Mouse (Mus musculus) forebrain, embryonic 13.5 days (tissue): ENCODE results near the gene Fcrla. TPM values are rescaled to one million over a fixed set of nuclear protein-coding genes. Genes with fewer than 3 reads are reported as not detected.

Experiments used
- ATAC-seq: fragments of 200-750 bp; cut with Nextera tagmentation; 2 replicates; pipeline ENCODE4 v1.8.0; 2017
- H3K27ac ChIP-seq: fragments of 300-500 bp; sonication (generic); 2 replicates; pipeline ENCODE4 v1.5.1; 2015; ENCODE audit warnings: inconsistent platforms, mild to moderate bottlenecking, moderate library complexity
- H3K27me3 ChIP-seq: fragments of 300-500 bp; sonication (generic); 2 replicates; pipeline ENCODE4 v1.6.1; 2015; ENCODE audit warnings: mild to moderate bottlenecking, inconsistent platforms
- H3K36me3 ChIP-seq: fragments of 300-500 bp; sonication (generic); 2 replicates; pipeline ENCODE4 v1.6.1; 2015; ENCODE audit warnings: mild to moderate bottlenecking, inconsistent platforms; ENCODE audit not compliant: poor library complexity, severe bottlenecking
- H3K4me1 ChIP-seq: fragments of 300-500 bp; sonication (generic); 2 replicates; pipeline ENCODE4 v1.6.1; 2015; ENCODE audit warnings: inconsistent platforms
- H3K4me2 ChIP-seq: fragments of 300-500 bp; sonication (generic); 2 replicates; pipeline ENCODE4 v1.6.1; 2015; ENCODE audit warnings: inconsistent platforms, mild to moderate bottlenecking, moderate library complexity
- H3K4me3 ChIP-seq: fragments of 300-500 bp; sonication (generic); 2 replicates; pipeline ENCODE4 v1.5.1; 2015; ENCODE audit warnings: mild to moderate bottlenecking, inconsistent platforms
- H3K9ac ChIP-seq: fragments of 300-500 bp; sonication (generic); 2 replicates; pipeline ENCODE4 v1.6.1; 2015; ENCODE audit warnings: mild to moderate bottlenecking, inconsistent platforms
- H3K9me3 ChIP-seq: fragments of 300-500 bp; sonication (generic); replicated peaks from 2 replicates; pipeline ENCODE4 v1.6.1; 2016; ENCODE audit warnings: inconsistent platforms
- WGBS: fragments of 180-500 bp; shearing (Covaris S2); methylation state at CpG from one replicate; pipeline ENCODE4 v1.1.7; 2015; 5-methylcytosine and 5-hydroxymethylcytosine counted together
- polyA plus RNA-seq: library from polyadenylated mRNA; unstranded; fragments of >200 nt; fragmentation: Nextera tagmentation; extraction: Ambion mirVana; gene quantifications from 2 replicates; pipeline ENCODE4 v1.2.1, GENCODE M21; 2015

Fcrla gene
- polyA plus RNA-seq, 1 experiment from 2014 or later: not detected

DNA sequence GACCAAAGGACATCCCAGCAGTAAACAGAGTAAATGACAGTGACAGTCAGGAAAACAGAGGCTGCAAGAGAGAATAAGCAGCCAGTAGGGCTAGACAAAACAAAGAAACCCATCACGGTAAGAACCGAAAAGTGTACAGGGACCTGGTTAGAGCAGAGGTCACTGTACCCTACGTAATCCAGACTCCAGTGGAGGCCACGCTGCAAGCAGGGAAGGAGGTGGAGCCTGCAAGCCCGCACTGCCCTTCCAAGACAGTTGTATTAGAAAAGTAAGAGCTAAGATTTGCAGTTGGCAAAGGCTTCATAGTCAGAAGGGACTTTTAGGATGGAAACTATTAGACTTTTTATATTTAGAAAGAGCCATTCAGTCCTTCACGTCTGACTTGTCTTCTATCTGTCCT is 442 bp downstream of the Fcrla start:
- H3K36me3 ChIP-seq: no peaks in the 10 kb centered on the region
- WGBS: 68% methylated on average over 6 of the region's 6 CpGs
- no peaks in the 10 kb centered on the region for H3K4me1 ChIP-seq
- ATAC-seq: no peak
- no peaks in the 10 kb centered on the region for H3K9me3 ChIP-seq
- H3K9ac ChIP-seq: no peak overlapping the region
- H3K27ac ChIP-seq: no peak overlapping the region
- no peak overlapping the region for H3K4me2 ChIP-seq
- no peaks in the 10 kb centered on the region for H3K27me3 ChIP-seq
- no peak overlapping the region for H3K4me3 ChIP-seq

GRCm38 (mm10) chr1:170924485-170924884 is 2.9 kb downstream of the Fcrla start:
- 87% methylated on average over 6 of the region's 6 CpGs for WGBS
- H3K4me2 ChIP-seq: no peak overlapping the region

GRCm38 (mm10) chr1:170919308-170919707 is 8.1 kb downstream of the Fcrla start:
- Histone ChIP-seq H3K4me2 (no peak overlapping the region), H3K36me3 (no peaks in the 10 kb centered on the region), H3K27ac (no peak overlapping the region), H3K4me3 (no peak overlapping the region), H3K4me1 (no peaks in the 10 kb centered on the region), H3K27me3 (no peaks in the 10 kb centered on the region), H3K9ac (no peak overlapping the region), H3K9me3 (no peaks in the 10 kb centered on the region)
- ATAC-seq: no peak
- WGBS: 95% methylated on average over 8 of the region's 8 CpGs

More at GRCm38 (mm10) chr1:170924485-170924884, 2.9 kb downstream of the Fcrla start:
- Histone ChIP-seq H3K4me1 (no peaks in the 10 kb centered on the region), H3K4me3 (no peak overlapping the region), H3K9ac (no peak overlapping the region), H3K36me3 (no peaks in the 10 kb centered on the region), H3K27ac (no peak overlapping the region), H3K27me3 (no peaks in the 10 kb centered on the region), H3K9me3 (no peaks in the 10 kb centered on the region)
- ATAC-seq: no peak

GRCm38 (mm10) chr1:170915657-170916056 is 11.7 kb downstream of the Fcrla start:
- H3K9ac ChIP-seq: no peak overlapping the region
- H3K4me3 ChIP-seq: no peak overlapping the region
- 79% methylated on average over 5 of the region's 5 CpGs for WGBS
- H3K36me3 ChIP-seq: no peaks in the 10 kb centered on the region
- no peak overlapping the region for H3K4me2 ChIP-seq
- no peak overlapping the region for H3K27ac ChIP-seq
- H3K4me1 ChIP-seq: no peaks in the 10 kb centered on the region
- no peaks in the 10 kb centered on the region for H3K9me3 ChIP-seq
- no peaks in the 10 kb centered on the region for H3K27me3 ChIP-seq
- no peak for ATAC-seq

DNA sequence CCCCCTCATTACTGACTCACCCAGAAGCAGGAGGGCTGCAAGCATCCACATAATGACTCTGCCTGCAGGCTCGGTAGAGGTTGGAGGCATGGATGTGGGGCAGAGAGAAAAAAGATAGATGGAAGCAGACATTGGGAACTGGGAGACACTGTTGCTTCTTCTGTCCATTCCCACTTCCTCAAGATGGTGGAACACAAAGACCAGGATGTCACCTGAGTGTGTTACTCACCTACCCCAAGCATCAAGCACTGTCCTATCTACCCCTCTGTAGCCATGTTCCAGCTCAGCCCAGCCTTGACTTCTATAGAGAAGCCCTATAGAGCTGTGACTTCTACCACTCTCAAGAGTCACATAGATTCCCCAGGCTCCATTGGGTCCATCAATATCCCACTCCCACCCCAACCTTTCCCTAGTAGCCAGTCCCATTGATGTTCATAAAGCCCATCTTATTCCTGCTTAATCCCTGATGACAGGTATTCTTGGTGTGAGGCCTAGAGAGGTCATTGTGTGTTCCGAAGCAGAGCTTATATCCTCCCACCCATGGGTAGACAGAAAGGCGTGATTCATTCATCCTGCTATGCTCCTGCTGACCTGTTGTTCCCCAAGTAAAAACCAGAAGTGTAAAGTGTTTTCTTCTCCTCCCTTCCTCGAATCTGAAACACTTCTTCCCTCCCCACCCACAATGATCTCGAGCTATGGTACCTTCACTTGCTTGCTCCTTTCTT is 14.3 kb downstream of the Fcrla start, which contains the start of gene Fcrlb:
TSS of gene Fcrlb (minus strand) at position 51 of the 725 bp plus-strand sequence.
- Histone ChIP-seq H3K36me3 (no peaks in the 10 kb centered on the region), H3K9ac (no peak within 1 kb of the TSS), H3K27me3 (peaks cover 18% of the 10 kb centered on the region), H3K4me3 (no peak within 1 kb of the TSS), H3K4me1 (peaks cover 8% of the 10 kb centered on the region), H3K4me2 (no peak within 1 kb of the TSS), H3K9me3 (no peaks in the 10 kb centered on the region), H3K27ac (no peak within 1 kb of the TSS)
- no peak for ATAC-seq
- WGBS: 56% methylated on average over 5 of the region's 5 CpGs

DNA sequence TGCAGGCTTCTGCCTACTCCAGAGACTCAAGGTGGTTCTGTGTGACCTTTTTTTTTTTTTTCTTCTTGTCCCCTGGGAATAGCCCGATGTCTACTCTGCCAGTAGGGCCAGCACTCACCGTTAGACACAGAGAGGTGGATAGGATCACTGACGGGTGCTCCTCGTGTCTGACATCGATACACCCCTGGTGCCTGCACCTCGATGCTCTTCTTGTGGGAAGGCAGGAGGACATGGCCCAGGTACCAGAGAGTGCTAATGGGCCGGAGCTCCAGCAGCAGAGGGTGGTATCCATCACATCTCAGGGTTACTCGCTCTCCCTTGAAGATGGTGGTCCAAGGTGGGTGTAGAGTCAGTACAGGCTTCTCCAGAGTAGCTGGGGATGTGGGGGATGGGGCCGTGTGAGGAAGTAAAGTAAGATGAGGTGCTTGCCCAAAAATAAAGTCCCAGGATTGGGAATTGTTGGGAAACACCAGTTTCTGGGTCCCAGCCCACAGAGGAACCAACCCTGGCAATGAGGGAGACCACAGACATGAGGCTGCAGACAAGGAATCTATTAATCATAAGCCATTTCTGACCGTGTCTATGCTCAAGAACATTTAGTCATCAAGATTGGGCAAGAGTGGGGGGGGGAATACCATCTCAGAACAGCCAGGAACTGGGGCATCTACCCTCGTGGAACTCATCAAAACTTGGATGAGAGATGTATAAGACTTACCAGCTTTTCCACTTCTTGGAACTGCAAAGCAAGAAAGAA is 15.3 kb downstream of the Fcrla start:
- 85% methylated on average over 11 of the region's 11 CpGs for WGBS
- Histone ChIP-seq H3K9ac (no peak overlapping the region), H3K27me3 (peaks cover 28% of the 10 kb centered on the region), H3K36me3 (no peaks in the 10 kb centered on the region), H3K27ac (no peak overlapping the region), H3K9me3 (no peaks in the 10 kb centered on the region), H3K4me2 (no peak overlapping the region), H3K4me3 (no peak overlapping the region), H3K4me1 (peaks cover 17% of the 10 kb centered on the region)
- no peak for ATAC-seq

- H3K27me3 ChIP-seq: peaks cover 52% of the 10 kb centered on the region
- no peaks in the 10 kb centered on the region for H3K36me3 ChIP-seq
- H3K4me2 ChIP-seq: peak overlapping the region; percentile 96
- no peak overlapping the region for H3K27ac ChIP-seq
- peak overlapping the region; percentile 68 for H3K9ac ChIP-seq
- WGBS: 2% methylated on average over 21 of the region's 21 CpGs
- H3K4me3 ChIP-seq: peak overlapping the region; percentile 59
- H3K9me3 ChIP-seq: no peaks in the 10 kb centered on the region
- ATAC-seq: peak; percentile 68
- H3K4me1 ChIP-seq: peaks cover 17% of the 10 kb centered on the region
Measured at GRCm38 (mm10) chr1:170908341-170908740, 19.0 kb downstream of the Fcrla start.

- Histone ChIP-seq H3K36me3 (no peaks in the 10 kb centered on the region), H3K27ac (no peak overlapping the region), H3K27me3 (peaks cover 52% of the 10 kb centered on the region), H3K9ac (peak overlapping the region; percentile 68), H3K4me2 (peak overlapping the region; percentile 96), H3K4me3 (peak overlapping the region; percentile 59), H3K4me1 (peaks cover 17% of the 10 kb centered on the region), H3K9me3 (no peaks in the 10 kb centered on the region)
- peak; percentile 86 for ATAC-seq
- WGBS: under 1% methylated on average over 71 of the region's 71 CpGs
Measured at GRCm38 (mm10) chr1:170907456-170908191, 19.8 kb downstream of the Fcrla start.

GRCm38 (mm10) chr1:170907111-170907455 is 20.3 kb downstream of the Fcrla start:
- H3K36me3 ChIP-seq: no peaks in the 10 kb centered on the region
- H3K27ac ChIP-seq: no peak overlapping the region
- ATAC-seq: no peak
- 23% methylated on average over 11 of the region's 11 CpGs for WGBS
- H3K9ac ChIP-seq: peak overlapping the region; percentile 68
- H3K4me3 ChIP-seq: peak overlapping the region; percentile 59
- H3K4me1 ChIP-seq: peaks cover 17% of the 10 kb centered on the region
- H3K9me3 ChIP-seq: no peaks in the 10 kb centered on the region
- peak overlapping the region; percentile 96 for H3K4me2 ChIP-seq
- peaks cover 52% of the 10 kb centered on the region for H3K27me3 ChIP-seq

- Histone ChIP-seq H3K9ac (no peak overlapping the region), H3K4me3 (no peak overlapping the region), H3K4me1 (peaks cover 14% of the 10 kb centered on the region), H3K4me2 (no peak overlapping the region), H3K9me3 (no peaks in the 10 kb centered on the region), H3K27me3 (peaks cover 40% of the 10 kb centered on the region), H3K27ac (no peak overlapping the region), H3K36me3 (no peaks in the 10 kb centered on the region)
- 78% methylated on average over 5 of the region's 5 CpGs for WGBS
- no peak for ATAC-seq
Measured at GRCm38 (mm10) chr1:170903485-170903884, 23.9 kb downstream of the Fcrla start.

DNA sequence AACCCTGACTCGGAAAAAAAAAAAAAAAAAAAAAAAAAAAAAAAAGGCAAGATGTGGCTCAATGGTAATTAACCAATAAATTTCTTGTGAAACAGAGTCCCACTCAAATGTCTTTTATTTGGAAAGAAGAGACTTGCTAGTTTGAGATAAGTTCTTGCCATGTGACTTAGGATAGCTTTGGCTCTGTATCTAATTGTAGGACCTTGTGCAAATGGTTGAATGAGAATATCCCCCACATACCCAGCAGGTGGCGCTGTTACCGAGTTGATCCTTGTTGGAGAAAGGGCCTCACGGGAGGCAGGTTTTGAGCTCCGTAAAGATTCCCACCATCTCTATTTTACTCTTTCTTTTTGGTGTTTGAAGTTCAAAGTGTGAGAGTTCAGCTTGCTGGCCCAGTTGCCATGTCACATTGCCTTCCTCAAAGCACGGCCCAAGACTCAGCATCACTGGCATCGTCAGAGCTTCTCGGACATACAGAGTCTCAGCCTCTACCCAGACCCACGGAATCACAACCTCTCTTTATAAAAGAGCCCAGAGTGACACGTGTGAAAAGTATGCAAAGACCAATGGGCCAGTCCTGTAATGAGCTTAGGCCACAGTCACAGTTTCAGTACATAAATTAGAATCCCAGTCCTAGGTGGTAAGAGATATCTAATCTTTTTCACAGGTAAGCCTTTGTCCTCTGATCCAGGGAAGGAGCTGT is 25.7 kb downstream of the Fcrla start:
- Histone ChIP-seq H3K27ac (no peak overlapping the region), H3K9me3 (no peaks in the 10 kb centered on the region), H3K27me3 (peaks cover 22% of the 10 kb centered on the region), H3K36me3 (no peaks in the 10 kb centered on the region), H3K4me2 (peak overlapping the region; percentile 30; the same call in 1 of the 2 replicates), H3K9ac (no peak overlapping the region), H3K4me3 (no peak overlapping the region), H3K4me1 (no peaks in the 10 kb centered on the region)
- 27% methylated on average over 10 of the region's 10 CpGs for WGBS
- ATAC-seq: peak; percentile 63
